Mouse (Mus musculus) kidney, embryonic 16.5 days (tissue): Measurements from ENCODE around the gene Tmem234. TPM values are rescaled to one million over a fixed set of nuclear protein-coding genes. Genes with fewer than 3 reads are reported as not detected.

Experiments
- ATAC-seq: fragments of 200-750 bp; cut with Nextera tagmentation; 2 replicates; pipeline ENCODE4 v1.8.0; 2017; ENCODE audit warnings: moderate TSS enrichment; ENCODE audit not compliant: low FRiP score, low TSS enrichment
- H3K27ac ChIP-seq: fragments of 300-500 bp; sonication (generic); 2 replicates; pipeline ENCODE4 v1.5.1; 2014; ENCODE audit warnings: low read length
- H3K27me3 ChIP-seq: fragments of 300-500 bp; sonication (generic); 2 replicates; pipeline ENCODE4 v1.6.1; 2014; ENCODE audit warnings: low read length, control low read depth, mixed read lengths; ENCODE audit not compliant: insufficient read depth
- H3K36me3 ChIP-seq: fragments of 300-500 bp; sonication (generic); 2 replicates; pipeline ENCODE4 v1.6.1; 2014; ENCODE audit warnings: low read length, control low read depth, mixed read lengths; ENCODE audit not compliant: insufficient read depth
- H3K4me1 ChIP-seq: fragments of 300-500 bp; sonication (generic); 2 replicates; pipeline ENCODE4 v1.6.1; 2014; ENCODE audit warnings: low read length, control low read depth, mixed read lengths; ENCODE audit not compliant: insufficient read depth
- H3K4me2 ChIP-seq: fragments of 300-500 bp; sonication (generic); replicated peaks from 2 replicates; pipeline ENCODE4 v1.6.1; 2014; ENCODE audit warnings: low read depth, low read length
- H3K4me3 ChIP-seq: fragments of 300-500 bp; sonication (generic); 2 replicates; pipeline ENCODE4 v1.5.1; 2014; ENCODE audit warnings: mild to moderate bottlenecking, low read length
- H3K9ac ChIP-seq: fragments of 300-500 bp; sonication (generic); replicated peaks from 2 replicates; pipeline ENCODE4 v1.6.1; 2014; ENCODE audit warnings: low read length
- H3K9me3 ChIP-seq: fragments of 300-500 bp; sonication (generic); 2 replicates; pipeline ENCODE4 v1.6.1; 2016; ENCODE audit warnings: low read length, control low read depth
- WGBS: fragments of 180-500 bp; shearing (Covaris S2); extraction: QIAGEN DNeasy Blood & Tissue Kit; methylation state at CpG from one replicate; pipeline ENCODE4 v1.1.7; 2014; 5-methylcytosine and 5-hydroxymethylcytosine counted together
- microRNA-seq: library from miRNA; unstranded; fragments of <30 nt; microRNA quantifications from one replicate; pipeline ENCODE4, GENCODE M21; 2016
- polyA plus RNA-seq: library from polyadenylated mRNA; unstranded; fragments of >200 nt; fragmentation: Nextera tagmentation; extraction: Ambion mirVana; gene quantifications from 2 replicates; pipeline ENCODE4 v1.2.1, GENCODE M21; 2015

Tmem234 gene
- polyA plus RNA-seq, 1 experiment from 2014 or later: 216 TPM

- Histone ChIP-seq H3K4me3 (no peak overlapping the region), H3K4me2 (no peak overlapping the region), H3K9me3 (no peaks in the 10 kb centered on the region), H3K27me3 (no peaks in the 10 kb centered on the region), H3K4me1 (no peaks in the 10 kb centered on the region), H3K27ac (no peak overlapping the region), H3K9ac (no peak overlapping the region), H3K36me3 (peaks cover 82% of the 10 kb centered on the region)
- ATAC-seq: no peak
- WGBS: 95% methylated on average over 14 of the region's 14 CpGs
Measured at GRCm38 (mm10) chr4:129654770-129655169, 54.3 kb downstream of the Tmem234 start.

DNA sequence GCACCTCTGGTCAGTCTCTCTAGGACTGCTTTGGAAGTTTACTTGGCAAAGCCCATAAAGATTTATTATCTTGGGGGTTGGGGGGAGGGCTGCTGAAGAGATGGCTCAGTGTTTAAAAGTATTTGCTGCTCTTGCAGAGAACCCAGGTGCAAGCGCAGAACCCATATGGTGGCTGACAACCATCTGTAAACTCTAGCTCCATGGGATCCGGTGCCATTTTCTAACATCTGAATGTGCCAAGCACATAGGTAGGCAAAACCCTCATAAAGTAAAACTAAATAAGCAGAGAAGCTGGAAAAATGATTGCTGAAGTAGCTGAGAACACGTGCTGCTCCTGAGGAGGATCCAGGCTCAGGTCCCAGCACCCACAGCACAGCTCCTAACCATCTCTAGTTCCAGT is 61.1 kb downstream of the Tmem234 start:
- WGBS: 78% methylated on average over 3 of the region's 3 CpGs
- no peak overlapping the region for H3K27ac ChIP-seq
- H3K4me3 ChIP-seq: no peak overlapping the region
- H3K4me2 ChIP-seq: no peak overlapping the region
- no peak for ATAC-seq
- H3K36me3 ChIP-seq: peaks cover 41% of the 10 kb centered on the region
- no peak overlapping the region for H3K9ac ChIP-seq
- no peaks in the 10 kb centered on the region for H3K4me1 ChIP-seq
- no peaks in the 10 kb centered on the region for H3K27me3 ChIP-seq
- no peaks in the 10 kb centered on the region for H3K9me3 ChIP-seq

- Histone ChIP-seq H3K4me3 (no peak overlapping the region), H3K9ac (no peak overlapping the region), H3K9me3 (no peaks in the 10 kb centered on the region), H3K27ac (no peak overlapping the region), H3K4me1 (no peaks in the 10 kb centered on the region), H3K36me3 (peaks cover 38% of the 10 kb centered on the region), H3K27me3 (no peaks in the 10 kb centered on the region), H3K4me2 (no peak overlapping the region)
- WGBS: 86% methylated on average over 3 of the region's 3 CpGs
- no peak for ATAC-seq
Measured at GRCm38 (mm10) chr4:129662255-129662813, 61.9 kb downstream of the Tmem234 start.

DNA sequence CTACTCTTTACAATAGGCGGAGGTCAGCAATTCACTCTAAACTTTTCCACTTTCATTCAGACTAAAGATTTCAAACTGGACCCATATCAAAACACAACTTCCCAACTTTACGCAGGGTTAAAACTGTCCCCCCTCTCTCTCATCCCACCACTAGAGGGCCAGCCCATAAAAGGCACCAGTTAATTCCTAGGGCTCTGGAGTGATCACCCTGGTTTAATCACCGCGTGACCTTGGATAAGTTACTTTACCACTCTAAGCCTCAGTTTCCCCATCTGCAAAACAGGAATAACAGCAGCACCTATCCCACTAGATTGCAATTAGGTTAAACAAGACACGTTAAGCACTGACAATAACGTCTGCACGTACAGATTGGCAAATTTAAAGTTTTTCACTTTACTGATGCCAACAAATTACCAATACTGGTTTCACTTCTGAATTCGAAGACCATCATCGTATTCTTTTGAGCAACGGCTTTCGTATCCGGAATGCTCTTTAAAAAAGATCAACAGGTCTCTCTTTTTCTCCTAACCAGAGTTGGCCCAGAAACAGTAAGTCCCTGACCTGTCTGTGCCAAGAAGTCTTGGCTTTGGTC is 71.1 kb downstream of the Tmem234 start:
- Histone ChIP-seq H3K36me3 (peaks cover 8% of the 10 kb centered on the region; the same call in 1 of the 2 replicates), H3K4me3 (peak overlapping the region; percentile 99), H3K27me3 (no peaks in the 10 kb centered on the region), H3K9ac (peak overlapping the region; percentile 97), H3K4me1 (peaks cover 20% of the 10 kb centered on the region), H3K9me3 (no peaks in the 10 kb centered on the region), H3K4me2 (peak overlapping the region; percentile 74), H3K27ac (peak overlapping the region; percentile 98)
- WGBS: 6% methylated on average over 12 of the region's 12 CpGs
- no peak; the same call in 1 of the 2 replicates for ATAC-seq

DNA sequence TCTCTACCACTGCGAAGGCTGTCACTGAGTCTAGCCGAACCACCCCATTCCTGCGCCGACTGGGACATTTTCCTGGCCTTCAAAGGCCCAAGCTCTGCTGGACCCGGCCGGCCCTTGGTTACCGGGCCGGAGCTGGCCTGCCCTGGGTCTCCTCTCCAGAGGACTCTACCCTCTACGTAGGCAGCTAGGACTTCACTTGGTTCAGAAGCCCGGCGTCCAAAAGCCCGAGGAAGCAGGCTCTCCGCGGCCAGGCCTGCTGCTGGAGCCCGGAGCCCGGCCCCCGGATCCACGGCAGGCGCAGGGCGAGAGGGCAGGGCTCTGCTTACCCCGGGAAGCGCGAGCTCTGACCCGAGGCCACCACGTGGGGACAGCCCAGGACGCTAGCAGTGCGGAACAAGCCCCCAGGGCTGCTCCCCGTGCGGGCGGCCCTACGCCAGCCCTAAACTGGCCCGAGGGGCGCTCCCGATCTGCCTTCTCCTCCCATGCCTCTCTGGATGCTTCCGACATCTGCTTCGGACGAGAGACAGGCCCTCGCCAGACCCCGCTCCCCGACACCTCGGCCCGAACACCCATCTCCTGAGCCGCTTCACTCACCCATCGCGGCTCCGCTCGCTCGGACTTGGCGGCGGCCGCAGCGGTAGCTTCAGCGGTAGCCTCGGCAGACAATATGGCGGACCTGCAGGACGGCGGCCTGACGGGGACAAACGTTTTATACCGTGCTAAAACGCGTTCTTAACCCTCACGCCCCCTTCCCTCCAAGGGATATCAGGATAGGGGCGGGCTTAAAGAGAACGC is 71.8 kb downstream of the Tmem234 start, which contains the start of gene Kpna6:
Kpna6 (minus strand) TSS at position 685 of the 795 bp plus-strand sequence.
- H3K27me3 ChIP-seq: no peaks in the 10 kb centered on the region
- peak within 1 kb of the TSS; percentile 97 for H3K9ac ChIP-seq
- H3K4me3 ChIP-seq: peak within 1 kb of the TSS; percentile 99
- ATAC-seq: peak; percentile 90
- peaks cover 5% of the 10 kb centered on the region; the same call in 1 of the 2 replicates for H3K36me3 ChIP-seq
- H3K4me2 ChIP-seq: peak within 1 kb of the TSS; percentile 74
- peak within 1 kb of the TSS; percentile 98 for H3K27ac ChIP-seq
- H3K4me1 ChIP-seq: peaks cover 20% of the 10 kb centered on the region
- H3K9me3 ChIP-seq: no peaks in the 10 kb centered on the region
- WGBS: under 1% methylated on average over 65 of the region's 65 CpGs

GRCm38 (mm10) chr4:129672878-129673449 is 72.5 kb downstream of the Tmem234 start:
- peaks cover 20% of the 10 kb centered on the region for H3K4me1 ChIP-seq
- H3K9ac ChIP-seq: peak overlapping the region; percentile 97
- peak overlapping the region; percentile 74 for H3K4me2 ChIP-seq
- H3K9me3 ChIP-seq: no peaks in the 10 kb centered on the region
- H3K27me3 ChIP-seq: no peaks in the 10 kb centered on the region
- no peak for ATAC-seq
- H3K4me3 ChIP-seq: peak overlapping the region; percentile 99
- 2% methylated on average over 10 of the region's 10 CpGs for WGBS
- H3K36me3 ChIP-seq: peaks cover 8% of the 10 kb centered on the region; the same call in 1 of the 2 replicates
- H3K27ac ChIP-seq: peak overlapping the region; percentile 98

Small RNAs within 50 kb of the gene (microRNA-seq; reads per million reads assigned to microRNA genes)
- not detected for gene Mir8119

Other genes starting within 250 kb of the Tmem234 start
- gene Zbtb8a, start 222.6 kb upstream of the Tmem234 start, polyA plus RNA-seq: 17.2 and 18.4 TPM in 2 replicates
- gene Zbtb8b, start 159.8 kb upstream of the Tmem234 start, polyA plus RNA-seq: 5.7 and 5.8 TPM in 2 replicates
- gene Bsdc1, start 139.1 kb upstream of the Tmem234 start, polyA plus RNA-seq: 31.8 and 33.6 TPM in 2 replicates
- not detected in 2 replicates for gene Tssk3, start 109.6 kb upstream of the Tmem234 start, polyA plus RNA-seq
- 0.35 TPM in 1 of 2 replicates, not detected in the other for gene Fam229a, start 109.5 kb upstream of the Tmem234 start, polyA plus RNA-seq
- 761 and 859 TPM in 2 replicates for gene Marcksl1, start 87.1 kb upstream of the Tmem234 start, polyA plus RNA-seq
- 285 and 304 TPM in 2 replicates for gene Hdac1, start 58.0 kb upstream of the Tmem234 start, polyA plus RNA-seq
- 10.8 and 13.0 TPM in 2 replicates for gene Lck, start 27.0 kb upstream of the Tmem234 start, polyA plus RNA-seq
- gene Fam167b, start 22.1 kb upstream of the Tmem234 start, polyA plus RNA-seq: 35.9 and 37.8 TPM in 2 replicates
- 296 and 307 TPM in 2 replicates for gene Eif3i, start within 50 bp of the Tmem234 start, polyA plus RNA-seq
- gene Dcdc2b, start 13.6 kb downstream of the Tmem234 start, polyA plus RNA-seq: 2.6 and 3.2 TPM in 2 replicates
- gene Iqcc, start 18.4 kb downstream of the Tmem234 start, polyA plus RNA-seq: 34.8 and 38.2 TPM in 2 replicates
- 64.1 and 71.7 TPM in 2 replicates for gene Ccdc28b, start 23.3 kb downstream of the Tmem234 start, polyA plus RNA-seq
- gene Txlna, start 40.4 kb downstream of the Tmem234 start, polyA plus RNA-seq: 89.5 and 94.4 TPM in 2 replicates
- 19.9 and 21.3 TPM in 2 replicates for gene Kpna6, start 72.1 kb downstream of the Tmem234 start, polyA plus RNA-seq
- gene Tmem39b, start 96.2 kb downstream of the Tmem234 start, polyA plus RNA-seq: 20.6 and 21.7 TPM in 2 replicates
- 92.1 and 105 TPM in 2 replicates for gene Khdrbs1, start 141.6 kb downstream of the Tmem234 start, polyA plus RNA-seq
- gene Ptp4a2, start 210.6 kb downstream of the Tmem234 start, polyA plus RNA-seq: 272 and 298 TPM in 2 replicates